Mouse (Mus musculus): Measurements from ENCODE around the gene Gm9837. TPM values are rescaled to one million over a fixed set of nuclear protein-coding genes. Genes with fewer than 3 reads are reported as not detected.

Gm9837 gene
- total and polyA plus RNA-seq, 2 experiments from 2014 or later = not detected

GRCm38 (mm10) chr11:53461727-53462126 lies 8.6 kb downstream of the Gm9837 start:
- H3K9me3 ChIP-seq (ENCODE audit: low read length) = no peaks in the 10 kb centered on the region
- no peak overlapping the region for H3K4me3 ChIP-seq (ENCODE audit: low read depth, low read length)
- H3K4me2 ChIP-seq (ENCODE audit: low read depth, low read length, poor library complexity, severe bottlenecking) = no peak overlapping the region
- H3K27ac ChIP-seq (ENCODE audit: low read depth, low read length) = no peak overlapping the region
- ATAC-seq (ENCODE audit: low FRiP score) (no peak), DNase-seq (ENCODE audit: low spot score) (no peak)
- peaks cover 64% of the 10 kb centered on the region for H3K27me3 ChIP-seq (ENCODE audit: insufficient read depth, low read length)
- H3K4me1 ChIP-seq (ENCODE audit: insufficient read depth, low read length) = no peaks in the 10 kb centered on the region
- TF ChIP-seq CTCF (IDR thresholded peaks at IDR 0.05) = no peak
- WGBS = 27% methylated on average over 5 of the region's 5 CpGs
- H3K9ac ChIP-seq (replicated peaks; ENCODE audit: low read length, poor library complexity, severe bottlenecking) = no peak overlapping the region
- H3K36me3 ChIP-seq (ENCODE audit: insufficient read depth, low read length) = no peaks in the 10 kb centered on the region

- ATAC-seq (ENCODE audit: low FRiP score) (no peak), DNase-seq (ENCODE audit: low spot score) (no peak)
- Histone ChIP-seq H3K27ac (ENCODE audit: low read depth, low read length) (no peak overlapping the region), H3K27me3 (ENCODE audit: insufficient read depth, low read length) (peaks cover 60% of the 10 kb centered on the region), H3K4me1 (ENCODE audit: insufficient read depth, low read length) (no peaks in the 10 kb centered on the region), H3K4me2 (ENCODE audit: low read depth, low read length, poor library complexity, severe bottlenecking) (no peak overlapping the region), H3K36me3 (ENCODE audit: insufficient read depth, low read length) (no peaks in the 10 kb centered on the region), H3K9ac (replicated peaks; ENCODE audit: low read length, poor library complexity, severe bottlenecking) (no peak overlapping the region), H3K4me3 (ENCODE audit: low read depth, low read length) (no peak overlapping the region), H3K9me3 (ENCODE audit: low read length) (no peaks in the 10 kb centered on the region)
- no peak for TF ChIP-seq CTCF (IDR thresholded peaks at IDR 0.05)
- WGBS = 84% methylated on average over 3 of the region's 3 CpGs
Measured at GRCm38 (mm10) chr11:53460192-53460591, 10.1 kb downstream of the Gm9837 start.

- WGBS = 70% methylated on average over 3 of the region's 3 CpGs
- DNase-seq (ENCODE audit: low spot score) (no peak), ATAC-seq (ENCODE audit: low FRiP score) (no peak)
- Histone ChIP-seq H3K27ac (ENCODE audit: low read depth, low read length) (no peak overlapping the region), H3K36me3 (ENCODE audit: insufficient read depth, low read length) (no peaks in the 10 kb centered on the region), H3K4me2 (ENCODE audit: low read depth, low read length, poor library complexity, severe bottlenecking) (no peak overlapping the region), H3K4me3 (ENCODE audit: low read depth, low read length) (no peak overlapping the region), H3K27me3 (ENCODE audit: insufficient read depth, low read length) (peaks cover 52% of the 10 kb centered on the region), H3K9me3 (ENCODE audit: low read length) (no peaks in the 10 kb centered on the region), H3K9ac (replicated peaks; ENCODE audit: low read length, poor library complexity, severe bottlenecking) (no peak overlapping the region), H3K4me1 (ENCODE audit: insufficient read depth, low read length) (no peaks in the 10 kb centered on the region)
- TF ChIP-seq CTCF (IDR thresholded peaks at IDR 0.05) = no peak
Measured at GRCm38 (mm10) chr11:53458996-53459395, 11.3 kb downstream of the Gm9837 start.

GRCm38 (mm10) chr11:53457372-53457954 lies 12.8 kb downstream of the Gm9837 start:
- Histone ChIP-seq H3K9me3 (ENCODE audit: low read length) (no peaks in the 10 kb centered on the region), H3K4me3 (ENCODE audit: low read depth, low read length) (peak overlapping the region; percentile 40), H3K36me3 (ENCODE audit: insufficient read depth, low read length) (no peaks in the 10 kb centered on the region), H3K4me1 (ENCODE audit: insufficient read depth, low read length) (no peaks in the 10 kb centered on the region), H3K9ac (replicated peaks; ENCODE audit: low read length, poor library complexity, severe bottlenecking) (peak overlapping the region; percentile 51), H3K27me3 (ENCODE audit: insufficient read depth, low read length) (peaks cover 41% of the 10 kb centered on the region), H3K27ac (ENCODE audit: low read depth, low read length) (no peak overlapping the region), H3K4me2 (ENCODE audit: low read depth, low read length, poor library complexity, severe bottlenecking) (peak overlapping the region; percentile 76)
- peak; percentile 28 for TF ChIP-seq CTCF (IDR thresholded peaks at IDR 0.05)
- DNase-seq (ENCODE audit: low spot score) (no peak), ATAC-seq (ENCODE audit: low FRiP score) (no peak)
- WGBS = 8% methylated on average over 26 of the region's 29 CpGs

- Histone ChIP-seq H3K36me3 (ENCODE audit: insufficient read depth, low read length) (no peaks in the 10 kb centered on the region), H3K4me1 (ENCODE audit: insufficient read depth, low read length) (no peaks in the 10 kb centered on the region), H3K9ac (replicated peaks; ENCODE audit: low read length, poor library complexity, severe bottlenecking) (peak within 1 kb of the TSS; percentile 51), H3K9me3 (ENCODE audit: low read length) (no peaks in the 10 kb centered on the region), H3K4me2 (ENCODE audit: low read depth, low read length, poor library complexity, severe bottlenecking) (peak within 1 kb of the TSS; percentile 76), H3K4me3 (ENCODE audit: low read depth, low read length) (peak within 1 kb of the TSS; percentile 40), H3K27ac (ENCODE audit: low read depth, low read length) (no peak within 1 kb of the TSS), H3K27me3 (ENCODE audit: insufficient read depth, low read length) (peaks cover 34% of the 10 kb centered on the region)
- ATAC-seq (ENCODE audit: low FRiP score) (peak; percentile 58; the same call in 1 of the 2 replicates), DNase-seq (ENCODE audit: low spot score) (peak; percentile 57)
- TF ChIP-seq CTCF (IDR thresholded peaks at IDR 0.05) = peak; percentile 65
- WGBS = 5% methylated on average over 41 of the region's 42 CpGs
Measured at GRCm38 (mm10) chr11:53456474-53457371, 13.6 kb downstream of the Gm9837 start, which contains the start of the genes Gm10447 and Shroom1. Gm10447 (minus strand) TSS chr11:53457110. Shroom1 (plus strand) TSS chr11:53457205.

- H3K9me3 ChIP-seq (ENCODE audit: low read length) = no peaks in the 10 kb centered on the region
- peaks cover 16% of the 10 kb centered on the region; the same call in 1 of the 2 replicates for H3K27me3 ChIP-seq (ENCODE audit: insufficient read depth, low read length)
- no peaks in the 10 kb centered on the region for H3K36me3 ChIP-seq (ENCODE audit: insufficient read depth, low read length)
- no peak overlapping the region for H3K27ac ChIP-seq (ENCODE audit: low read depth, low read length)
- ATAC-seq (ENCODE audit: low FRiP score) (no peak), DNase-seq (ENCODE audit: low spot score) (no peak)
- no peak overlapping the region for H3K9ac ChIP-seq (replicated peaks; ENCODE audit: low read length, poor library complexity, severe bottlenecking)
- no peaks in the 10 kb centered on the region for H3K4me1 ChIP-seq (ENCODE audit: insufficient read depth, low read length)
- H3K4me2 ChIP-seq (ENCODE audit: low read depth, low read length, poor library complexity, severe bottlenecking) = no peak overlapping the region
- TF ChIP-seq CTCF (IDR thresholded peaks at IDR 0.05) = no peak
- WGBS = 90% methylated on average over 5 of the region's 5 CpGs
- no peak overlapping the region for H3K4me3 ChIP-seq (ENCODE audit: low read depth, low read length)
Measured at GRCm38 (mm10) chr11:53453031-53453430, 17.2 kb downstream of the Gm9837 start.

All from midbrain, postnatal 0 days (tissue).